Mouse (Mus musculus) CH12.LX (cell line): Measurements from ENCODE around the gene Rpl11.
"Not testable (repeated sequence)": the region's sequence is repeated elsewhere in the genome, so short reads cannot be mapped to it uniquely, and the experiment has no call there.

Experiments
- CTCF ChIP-seq, 2 experiments: IDR thresholded peaks in 1 of 2; conservative IDR thresholded peaks in 1 of 2; 2 replicates each; pipeline ENCODE4 v1.5.1; 2011 to 2012; ENCODE audit warnings: low read depth in 2 of 2, low read length in 2 of 2, improper control_type of control experiment in 1 of 2, inconsistent platforms in 1 of 2, mild to moderate bottlenecking in 1 of 2, moderate library complexity in 1 of 2
- EP300 ChIP-seq: IDR thresholded peaks from 2 replicates; pipeline ENCODE4 v1.6.1; 2011; ENCODE audit warnings: low read length, improper control_type of control experiment
- HCFC1 ChIP-seq: IDR thresholded peaks from 2 replicates; pipeline ENCODE4 v1.6.1; 2012; ENCODE audit warnings: low read depth, mild to moderate bottlenecking, inconsistent platforms, low read length, improper control_type of control experiment
- JUND ChIP-seq: conservative IDR thresholded peaks from 2 replicates; pipeline ENCODE4 v1.6.1; 2011; ENCODE audit warnings: low read depth, low read length, improper control_type of control experiment
- NELFE ChIP-seq: IDR thresholded peaks from 2 replicates; pipeline ENCODE4 v1.6.1; 2011; ENCODE audit warnings: low read depth, low read length, improper control_type of control experiment
- POLR2A ChIP-seq: IDR thresholded peaks from 2 replicates; pipeline ENCODE4 v1.6.1; 2011; ENCODE audit warnings: low read depth, mild to moderate bottlenecking, improper control_type of control experiment, low read length
- RAD21 ChIP-seq: IDR thresholded peaks from 2 replicates; pipeline ENCODE4 v1.6.1; 2011; ENCODE audit warnings: low read depth, mild to moderate bottlenecking, low read length, improper control_type of control experiment, moderate library complexity
- SMC3 ChIP-seq: IDR thresholded peaks from 2 replicates; pipeline ENCODE4 v1.6.1; 2011; ENCODE audit warnings: low read depth, low read length, improper control_type of control experiment
- ZNF384 ChIP-seq: IDR thresholded peaks from 2 replicates; pipeline ENCODE4 v1.6.1; 2012; ENCODE audit warnings: low read depth, low read length, improper control_type of control experiment, inconsistent platforms

DNA sequence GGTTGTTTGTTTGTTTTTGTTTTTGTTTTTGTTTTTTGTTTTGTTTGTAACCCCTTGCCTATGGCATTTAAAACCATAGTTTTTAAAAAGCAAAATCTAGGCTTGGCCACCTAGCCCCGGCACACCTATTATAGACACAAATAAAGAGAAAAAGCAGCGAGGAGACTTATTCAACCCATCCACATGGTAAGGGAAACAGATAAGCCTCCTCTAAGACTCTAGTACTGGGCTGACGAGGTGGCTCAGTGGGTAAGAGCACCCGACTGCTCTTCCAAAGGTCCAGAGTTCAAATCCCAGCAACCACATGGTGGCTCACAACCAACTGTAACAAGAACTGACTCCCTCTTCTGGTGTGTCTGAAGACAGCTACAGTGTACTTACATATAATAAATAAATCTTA lies 48.5 kb upstream of the Rpl11 start:
- not testable (repeated sequence) for TF ChIP-seq NELFE; RAD21; CTCF (conservative IDR thresholded peaks at IDR 0.05 in 1 of 2, IDR thresholded peaks at IDR 0.05 in 1 of 2; ENCODE audit: low read depth in 2 of 2, low read length in 2 of 2); POLR2A; EP300; SMC3; JUND; HCFC1; ZNF384
